Mouse (Mus musculus) forebrain, postnatal 0 days (tissue): ENCODE data around the gene Rilp. TPM values are rescaled to one million over a fixed set of nuclear protein-coding genes. Genes with fewer than 3 reads are reported as not detected.

Experiments used
- ATAC-seq: fragments of 200-750 bp; cut with Nextera tagmentation; 2 replicates; pipeline ENCODE4 v1.8.0; 2017; ENCODE audit warnings: mild to moderate bottlenecking, moderate library complexity
- DNase-seq: peaks from one replicate; pipeline ENCODE4 v3.0.0-alpha.2; 2015
- H3K27ac ChIP-seq: fragments of 300-500 bp; sonication (generic); 2 replicates; pipeline ENCODE4 v1.5.1; 2014; ENCODE audit warnings: low read depth, mild to moderate bottlenecking, antibody characterized with exemption, low read length, moderate library complexity, mixed read lengths
- H3K27me3 ChIP-seq: fragments of 300-500 bp; sonication (generic); 2 replicates; pipeline ENCODE4 v1.6.1; 2014; ENCODE audit warnings: mild to moderate bottlenecking, low read length, mixed read lengths; ENCODE audit not compliant: insufficient read depth
- H3K36me3 ChIP-seq: fragments of 300-500 bp; sonication (generic); 2 replicates; pipeline ENCODE4 v1.6.1; 2014; ENCODE audit warnings: mild to moderate bottlenecking, moderate library complexity; ENCODE audit not compliant: insufficient read depth
- H3K4me1 ChIP-seq: fragments of 300-500 bp; sonication (generic); 2 replicates; pipeline ENCODE4 v1.6.1; 2014; ENCODE audit warnings: antibody characterized with exemption; ENCODE audit not compliant: insufficient read depth
- H3K4me2 ChIP-seq: fragments of 300-500 bp; sonication (generic); 2 replicates; pipeline ENCODE4 v1.6.1; 2014; ENCODE audit warnings: low read depth, mild to moderate bottlenecking, moderate library complexity
- H3K4me3 ChIP-seq: fragments of 300-500 bp; sonication (generic); 2 replicates; pipeline ENCODE4 v1.5.1; 2014; ENCODE audit warnings: low read depth, low read length, mixed read lengths
- H3K9ac ChIP-seq: fragments of 300-500 bp; sonication (generic); 2 replicates; pipeline ENCODE4 v1.6.1; 2014; ENCODE audit warnings: mild to moderate bottlenecking
- H3K9me3 ChIP-seq: fragments of 300-500 bp; sonication (generic); 2 replicates; pipeline ENCODE4 v1.6.1; 2016; ENCODE audit warnings: low read length
- CTCF ChIP-seq: sonication (generic); IDR thresholded peaks from 2 replicates; pipeline ENCODE4 v1.5.1; 2016; ENCODE audit warnings: antibody characterized with exemption, control low read depth, low read depth
- WGBS: fragments of 180-500 bp; shearing (Covaris S2); extraction: QIAGEN DNeasy Blood & Tissue Kit; methylation state at CpG from one replicate; pipeline ENCODE4 v1.1.7; 2014; 5-methylcytosine and 5-hydroxymethylcytosine counted together
- polyA plus RNA-seq: library from polyadenylated mRNA; unstranded; fragments of >200 nt; fragmentation: Nextera tagmentation; extraction: Ambion mirVana; gene quantifications from 2 replicates; pipeline ENCODE4 v1.2.1, GENCODE M21; 2015
- total RNA-seq: library from RNA; depleted of rRNA; stranded (reverse); fragments of >200 nt; gene quantifications from 2 replicates; pipeline ENCODE4 v1.2.3, GENCODE M21; 2014

Gene Rilp
- total and polyA plus RNA-seq, 2 experiments from 2014 or later = 0.67 to 4.9 TPM

GRCm38 (mm10) chr11:75534286-75535033 lies 24.6 kb downstream of the Rilp start:
- H3K36me3 ChIP-seq = no peaks in the 10 kb centered on the region
- 38% methylated on average over 4 of the region's 4 CpGs for WGBS
- peaks cover 11% of the 10 kb centered on the region for H3K4me1 ChIP-seq
- DNase-seq (no peak), ATAC-seq (no peak)
- H3K4me2 ChIP-seq = peak overlapping the region; percentile 99
- TF ChIP-seq CTCF = no peak
- no peaks in the 10 kb centered on the region for H3K9me3 ChIP-seq
- 0 out of 2 replicates have a peak overlapping the region, but pooled peaks have one; percentile 35 for H3K9ac ChIP-seq
- H3K4me3 ChIP-seq = 0 out of 2 replicates have a peak overlapping the region, but pooled peaks have one; percentile 11
- H3K27ac ChIP-seq = no peak overlapping the region
- H3K27me3 ChIP-seq = no peaks in the 10 kb centered on the region

- Histone ChIP-seq H3K27ac (no peak overlapping the region), H3K9me3 (no peaks in the 10 kb centered on the region), H3K4me2 (peak overlapping the region; percentile 28), H3K4me1 (peaks cover 11% of the 10 kb centered on the region), H3K27me3 (no peaks in the 10 kb centered on the region), H3K4me3 (0 out of 2 replicates have a peak overlapping the region, but pooled peaks have one; percentile 11), H3K9ac (0 out of 2 replicates have a peak overlapping the region, but pooled peaks have one; percentile 35), H3K36me3 (no peaks in the 10 kb centered on the region)
- no peak for TF ChIP-seq CTCF
- no peak for ATAC-seq
- DNase-seq = no peak
- WGBS = 59% methylated on average over 13 of the region's 13 CpGs
Observed at GRCm38 (mm10) chr11:75535106-75535795, 25.4 kb downstream of the Rilp start.

- no peak overlapping the region for H3K4me3 ChIP-seq
- no peak overlapping the region for H3K27ac ChIP-seq
- no peak for ATAC-seq
- TF ChIP-seq CTCF = no peak
- no peak overlapping the region for H3K4me2 ChIP-seq
- no peaks in the 10 kb centered on the region for H3K27me3 ChIP-seq
- H3K36me3 ChIP-seq = no peaks in the 10 kb centered on the region
- H3K4me1 ChIP-seq = peaks cover 11% of the 10 kb centered on the region
- no peak for DNase-seq
- no peak overlapping the region for H3K9ac ChIP-seq
- H3K9me3 ChIP-seq = no peaks in the 10 kb centered on the region
- 87% methylated on average over 12 of the region's 12 CpGs for WGBS
Observed at GRCm38 (mm10) chr11:75536255-75537024, 26.5 kb downstream of the Rilp start.

GRCm38 (mm10) chr11:75537025-75537414 lies 27.1 kb downstream of the Rilp start:
- Histone ChIP-seq H3K9ac (no peak overlapping the region), H3K4me3 (no peak overlapping the region), H3K9me3 (no peaks in the 10 kb centered on the region), H3K36me3 (no peaks in the 10 kb centered on the region), H3K4me2 (no peak overlapping the region), H3K27ac (no peak overlapping the region), H3K4me1 (peaks cover 11% of the 10 kb centered on the region), H3K27me3 (no peaks in the 10 kb centered on the region)
- TF ChIP-seq CTCF = no peak
- DNase-seq = no peak
- 89% methylated on average over 8 of the region's 8 CpGs for WGBS
- no peak for ATAC-seq

GRCm38 (mm10) chr11:75537491-75538183 lies 27.7 kb downstream of the Rilp start:
- no peak overlapping the region for H3K9ac ChIP-seq

GRCm38 (mm10) chr11:75538184-75538969 lies 28.5 kb downstream of the Rilp start:
- peak; percentile 12; the same call in 1 of the 2 replicates for ATAC-seq
- H3K4me1 ChIP-seq = peaks cover 8% of the 10 kb centered on the region
- H3K9ac ChIP-seq = no peak overlapping the region
- H3K4me2 ChIP-seq = no peak overlapping the region
- DNase-seq = no peak
- H3K27me3 ChIP-seq = no peaks in the 10 kb centered on the region
- 0 out of 2 replicates have a peak, but pooled peaks cover 3% of the 10 kb centered on the region for H3K36me3 ChIP-seq
- 0 out of 2 replicates have a peak overlapping the region, but pooled peaks have one; percentile 15 for H3K27ac ChIP-seq
- no peak for TF ChIP-seq CTCF
- no peaks in the 10 kb centered on the region for H3K9me3 ChIP-seq
- WGBS = 57% methylated on average over 9 of the region's 9 CpGs
- no peak overlapping the region for H3K4me3 ChIP-seq

More at GRCm38 (mm10) chr11:75537491-75538183, 27.7 kb downstream of the Rilp start:
- Histone ChIP-seq H3K27me3 (no peaks in the 10 kb centered on the region), H3K27ac (no peak overlapping the region), H3K4me2 (no peak overlapping the region), H3K4me1 (peaks cover 11% of the 10 kb centered on the region), H3K36me3 (no peaks in the 10 kb centered on the region), H3K9me3 (no peaks in the 10 kb centered on the region), H3K4me3 (no peak overlapping the region)
- TF ChIP-seq CTCF = no peak; the same call in 1 of the 2 replicates
- DNase-seq (no peak), ATAC-seq (peak; percentile 37; the same call in 1 of the 2 replicates)
- WGBS = 54% methylated on average over 11 of the region's 11 CpGs
